Mouse (Mus musculus) liver, embryonic 11.5 days (tissue): ENCODE data around the gene Irf4. TPM values are rescaled to one million over a fixed set of nuclear protein-coding genes. Genes with fewer than 3 reads are reported as not detected.

ENCODE experiments used
- ATAC-seq: fragments of 200-750 bp; cut with Nextera tagmentation; replicated peaks from 2 replicates; pipeline ENCODE4 v1.8.0; 2017; ENCODE audit warnings: moderate number of reproducible peaks, mild to moderate bottlenecking, moderate TSS enrichment, moderate library complexity; ENCODE audit not compliant: low FRiP score
- DNase-seq: peaks from one replicate; pipeline ENCODE4 v3.0.0-alpha.2; 2017; ENCODE audit warnings: low spot score
- H3K27ac ChIP-seq: fragments of 300-500 bp; sonication (generic); 2 replicates; pipeline ENCODE4 v1.5.1; 2014; ENCODE audit warnings: mild to moderate bottlenecking, low read depth, low read length, control low read depth
- H3K27me3 ChIP-seq: fragments of 300-500 bp; sonication (generic); replicated peaks from 2 replicates; pipeline ENCODE4 v1.6.1; 2014; ENCODE audit warnings: low read length, mixed read lengths; ENCODE audit not compliant: control insufficient read depth, insufficient read depth
- H3K36me3 ChIP-seq: fragments of 300-500 bp; sonication (generic); 2 replicates; pipeline ENCODE4 v1.6.1; 2014; ENCODE audit warnings: mild to moderate bottlenecking, low read length, moderate library complexity, mixed read lengths; ENCODE audit not compliant: control insufficient read depth, insufficient read depth
- H3K4me1 ChIP-seq: fragments of 300-500 bp; sonication (generic); replicated peaks from 2 replicates; pipeline ENCODE4 v1.6.1; 2014; ENCODE audit warnings: low read length, mixed read lengths; ENCODE audit not compliant: control insufficient read depth, insufficient read depth
- H3K4me2 ChIP-seq: fragments of 300-500 bp; sonication (generic); 2 replicates; pipeline ENCODE4 v1.6.1; 2014; ENCODE audit warnings: mild to moderate bottlenecking, control low read depth, moderate library complexity
- H3K4me3 ChIP-seq: fragments of 300-500 bp; sonication (generic); 2 replicates; pipeline ENCODE4 v1.5.1; 2014; ENCODE audit warnings: low read depth, low read length, control low read depth
- H3K9ac ChIP-seq: fragments of 300-500 bp; sonication (generic); 2 replicates; pipeline ENCODE4 v1.6.1; 2014; ENCODE audit warnings: low read depth, low read length, control low read depth
- H3K9me3 ChIP-seq: fragments of 300-500 bp; sonication (generic); 2 replicates; pipeline ENCODE4 v1.6.1; 2016; ENCODE audit warnings: low read length, inconsistent platforms, mixed read lengths; ENCODE audit not compliant: control insufficient read depth
- WGBS: fragments of 180-500 bp; shearing (Covaris S2); extraction: QIAGEN DNeasy Blood & Tissue Kit; methylation state at CpG from one replicate; pipeline ENCODE4 v1.1.7; 2014; 5-methylcytosine and 5-hydroxymethylcytosine counted together
- polyA plus RNA-seq: library from polyadenylated mRNA; unstranded; fragments of >200 nt; fragmentation: Nextera tagmentation; extraction: Ambion mirVana; gene quantifications from 2 replicates; pipeline ENCODE4 v1.2.1, GENCODE M21; 2014

Irf4 gene
- polyA plus RNA-seq, 1 experiment from 2014 or later = 0.14 TPM

GRCm38 (mm10) chr13:30715573-30715972, 33.5 kb upstream of the Irf4 start:
- H3K9ac ChIP-seq = no peak overlapping the region
- no peaks in the 10 kb centered on the region for H3K27me3 ChIP-seq
- 77% methylated on average over 4 of the region's 4 CpGs for WGBS
- no peak overlapping the region for H3K4me3 ChIP-seq
- no peak for ATAC-seq
- no peaks in the 10 kb centered on the region for H3K9me3 ChIP-seq
- H3K4me2 ChIP-seq = no peak overlapping the region
- no peak overlapping the region for H3K27ac ChIP-seq
- H3K36me3 ChIP-seq = no peaks in the 10 kb centered on the region
- H3K4me1 ChIP-seq = no peaks in the 10 kb centered on the region
- DNase-seq = no peak

GRCm38 (mm10) chr13:30716611-30717010, 32.4 kb upstream of the Irf4 start:
- DNase-seq (no peak), ATAC-seq (no peak)
- Histone ChIP-seq H3K4me2 (no peak overlapping the region), H3K27ac (no peak overlapping the region), H3K9ac (no peak overlapping the region), H3K36me3 (no peaks in the 10 kb centered on the region), H3K4me1 (no peaks in the 10 kb centered on the region), H3K4me3 (no peak overlapping the region), H3K27me3 (no peaks in the 10 kb centered on the region), H3K9me3 (no peaks in the 10 kb centered on the region)
- 68% methylated on average over 5 of the region's 5 CpGs for WGBS

- Histone ChIP-seq H3K9me3 (no peaks in the 10 kb centered on the region), H3K9ac (no peak overlapping the region), H3K4me1 (no peaks in the 10 kb centered on the region; the same call in 1 of the 2 replicates), H3K4me3 (no peak overlapping the region), H3K27ac (no peak overlapping the region), H3K27me3 (no peaks in the 10 kb centered on the region), H3K36me3 (no peaks in the 10 kb centered on the region), H3K4me2 (no peak overlapping the region)
- no peak for ATAC-seq
- WGBS = 29% methylated on average over 7 of the region's 7 CpGs
- DNase-seq = no peak
Measured at GRCm38 (mm10) chr13:30722601-30723000, 26.4 kb upstream of the Irf4 start.

GRCm38 (mm10) chr13:30723258-30723657, 25.8 kb upstream of the Irf4 start:
- WGBS = 61% methylated on average over 5 of the region's 5 CpGs
- no peaks in the 10 kb centered on the region for H3K36me3 ChIP-seq
- H3K4me2 ChIP-seq = no peak overlapping the region
- no peaks in the 10 kb centered on the region for H3K27me3 ChIP-seq
- no peak overlapping the region for H3K27ac ChIP-seq
- no peak overlapping the region for H3K9ac ChIP-seq
- H3K4me1 ChIP-seq = no peaks in the 10 kb centered on the region; the same call in 1 of the 2 replicates
- no peaks in the 10 kb centered on the region for H3K9me3 ChIP-seq
- H3K4me3 ChIP-seq = no peak overlapping the region
- DNase-seq = no peak
- no peak for ATAC-seq

GRCm38 (mm10) chr13:30723858-30724257, 25.2 kb upstream of the Irf4 start:
- no peaks in the 10 kb centered on the region for H3K9me3 ChIP-seq
- H3K4me3 ChIP-seq = no peak overlapping the region
- no peak overlapping the region for H3K9ac ChIP-seq
- H3K4me1 ChIP-seq = no peaks in the 10 kb centered on the region; the same call in 1 of the 2 replicates
- H3K4me2 ChIP-seq = no peak overlapping the region
- no peak for ATAC-seq
- no peaks in the 10 kb centered on the region for H3K27me3 ChIP-seq
- DNase-seq = no peak
- no peaks in the 10 kb centered on the region for H3K36me3 ChIP-seq
- WGBS = 63% methylated on average over 8 of the region's 8 CpGs
- H3K27ac ChIP-seq = no peak overlapping the region

GRCm38 (mm10) chr13:30724691-30725271, 24.2 kb upstream of the Irf4 start:
- Histone ChIP-seq H3K9me3 (no peaks in the 10 kb centered on the region), H3K27ac (no peak overlapping the region), H3K27me3 (no peaks in the 10 kb centered on the region), H3K4me3 (no peak overlapping the region), H3K4me2 (no peak overlapping the region), H3K36me3 (no peaks in the 10 kb centered on the region), H3K9ac (no peak overlapping the region), H3K4me1 (no peaks in the 10 kb centered on the region; the same call in 1 of the 2 replicates)
- ATAC-seq (no peak), DNase-seq (no peak)
- WGBS = 46% methylated on average over 7 of the region's 7 CpGs

- Histone ChIP-seq H3K27me3 (no peaks in the 10 kb centered on the region), H3K9ac (no peak overlapping the region), H3K4me3 (no peak overlapping the region), H3K9me3 (no peaks in the 10 kb centered on the region), H3K4me2 (no peak overlapping the region), H3K4me1 (no peaks in the 10 kb centered on the region; the same call in 1 of the 2 replicates), H3K36me3 (no peaks in the 10 kb centered on the region), H3K27ac (no peak overlapping the region)
- 78% methylated on average over 4 of the region's 4 CpGs for WGBS
- no peak for ATAC-seq
- no peak for DNase-seq
Measured at GRCm38 (mm10) chr13:30726879-30727278, 22.1 kb upstream of the Irf4 start.

GRCm38 (mm10) chr13:30728155-30728554, 20.9 kb upstream of the Irf4 start:
- Histone ChIP-seq H3K36me3 (no peaks in the 10 kb centered on the region), H3K9ac (no peak overlapping the region), H3K27ac (no peak overlapping the region), H3K27me3 (no peaks in the 10 kb centered on the region), H3K9me3 (no peaks in the 10 kb centered on the region), H3K4me3 (no peak overlapping the region), H3K4me1 (no peaks in the 10 kb centered on the region; the same call in 1 of the 2 replicates), H3K4me2 (no peak overlapping the region)
- 87% methylated on average over 7 of the region's 7 CpGs for WGBS
- DNase-seq (no peak), ATAC-seq (no peak)

GRCm38 (mm10) chr13:30729245-30729644, 19.8 kb upstream of the Irf4 start:
- Histone ChIP-seq H3K36me3 (no peaks in the 10 kb centered on the region), H3K9me3 (no peaks in the 10 kb centered on the region), H3K4me3 (no peak overlapping the region), H3K4me2 (no peak overlapping the region), H3K27ac (no peak overlapping the region), H3K4me1 (no peaks in the 10 kb centered on the region; the same call in 1 of the 2 replicates), H3K27me3 (no peaks in the 10 kb centered on the region), H3K9ac (no peak overlapping the region)
- WGBS = 54% methylated on average over 6 of the region's 6 CpGs
- DNase-seq (no peak), ATAC-seq (no peak)
